Mouse (Mus musculus) embryonic facial prominence, embryonic 14.5 days (tissue): Measurements from ENCODE around the gene Zdhhc3. TPM values are rescaled to one million over a fixed set of nuclear protein-coding genes. Genes with fewer than 3 reads are reported as not detected.
A peak's percentile ranks its signal among the peaks of the same experiment; 100 is the strongest.

Experiments used
- ATAC-seq: fragments of 200-750 bp; cut with Nextera tagmentation; 2 replicates; pipeline ENCODE4 v1.8.0; 2017; ENCODE audit warnings: low read depth, moderate number of reproducible peaks, moderate TSS enrichment
- DNase-seq: peaks from one replicate; pipeline ENCODE4 v3.0.0-alpha.2; 2015; ENCODE audit warnings: low spot score
- H3K27ac ChIP-seq: fragments of 300-500 bp; sonication (generic); replicated peaks from 2 replicates; pipeline ENCODE4 v1.5.1; 2014; ENCODE audit warnings: low read depth, mild to moderate bottlenecking, low read length, moderate library complexity
- H3K27me3 ChIP-seq: fragments of 300-500 bp; sonication (generic); replicated peaks from 2 replicates; pipeline ENCODE4 v1.6.1; 2014; ENCODE audit warnings: low read length; ENCODE audit not compliant: control insufficient read depth, insufficient read depth
- H3K36me3 ChIP-seq: fragments of 300-500 bp; sonication (generic); 2 replicates; pipeline ENCODE4 v1.6.1; 2014; ENCODE audit warnings: low read length, mixed read lengths; ENCODE audit not compliant: control insufficient read depth, insufficient read depth
- H3K4me1 ChIP-seq: fragments of 300-500 bp; sonication (generic); 2 replicates; pipeline ENCODE4 v1.6.1; 2014; ENCODE audit warnings: antibody characterized with exemption, low read length; ENCODE audit not compliant: control insufficient read depth, insufficient read depth
- H3K4me2 ChIP-seq: fragments of 300-500 bp; sonication (generic); 2 replicates; pipeline ENCODE4 v1.6.1; 2014; ENCODE audit warnings: low read depth, mild to moderate bottlenecking, low read length, moderate library complexity, mixed read lengths
- H3K4me3 ChIP-seq: fragments of 300-500 bp; sonication (generic); 2 replicates; pipeline ENCODE4 v1.5.1; 2014; ENCODE audit warnings: low read depth, mild to moderate bottlenecking, low read length
- H3K9ac ChIP-seq: fragments of 300-500 bp; sonication (generic); 2 replicates; pipeline ENCODE4 v1.6.1; 2014; ENCODE audit warnings: low read depth, mild to moderate bottlenecking, low read length, moderate library complexity, mixed read lengths
- H3K9me3 ChIP-seq: fragments of 300-500 bp; sonication (generic); 2 replicates; pipeline ENCODE4 v1.6.1; 2016; ENCODE audit warnings: low read length; ENCODE audit not compliant: control insufficient read depth
- WGBS: fragments of 180-500 bp; shearing (Covaris S2); extraction: QIAGEN DNeasy Blood & Tissue Kit; methylation state at CpG from one replicate; pipeline ENCODE4 v1.1.7; 2014; 5-methylcytosine and 5-hydroxymethylcytosine counted together
- polyA plus RNA-seq: library from polyadenylated mRNA; unstranded; fragments of >200 nt; fragmentation: Nextera tagmentation; extraction: Ambion mirVana; gene quantifications from 2 replicates; pipeline ENCODE4 v1.2.1, GENCODE M21; 2014

The Zdhhc3 gene
- polyA plus RNA-seq, 1 experiment from 2014 or later: 51.2 TPM

GRCm38 (mm10) chr9:123060172-123060571 is 52.8 kb downstream of the Zdhhc3 start:
- Histone ChIP-seq H3K27me3 (no peaks in the 10 kb centered on the region), H3K4me1 (no peaks in the 10 kb centered on the region), H3K9me3 (no peaks in the 10 kb centered on the region), H3K36me3 (no peaks in the 10 kb centered on the region), H3K4me3 (no peak overlapping the region), H3K9ac (no peak overlapping the region), H3K4me2 (no peak overlapping the region), H3K27ac (no peak overlapping the region)
- WGBS: 81% methylated on average over 3 of the region's 3 CpGs
- ATAC-seq (no peak), DNase-seq (no peak)

DNA sequence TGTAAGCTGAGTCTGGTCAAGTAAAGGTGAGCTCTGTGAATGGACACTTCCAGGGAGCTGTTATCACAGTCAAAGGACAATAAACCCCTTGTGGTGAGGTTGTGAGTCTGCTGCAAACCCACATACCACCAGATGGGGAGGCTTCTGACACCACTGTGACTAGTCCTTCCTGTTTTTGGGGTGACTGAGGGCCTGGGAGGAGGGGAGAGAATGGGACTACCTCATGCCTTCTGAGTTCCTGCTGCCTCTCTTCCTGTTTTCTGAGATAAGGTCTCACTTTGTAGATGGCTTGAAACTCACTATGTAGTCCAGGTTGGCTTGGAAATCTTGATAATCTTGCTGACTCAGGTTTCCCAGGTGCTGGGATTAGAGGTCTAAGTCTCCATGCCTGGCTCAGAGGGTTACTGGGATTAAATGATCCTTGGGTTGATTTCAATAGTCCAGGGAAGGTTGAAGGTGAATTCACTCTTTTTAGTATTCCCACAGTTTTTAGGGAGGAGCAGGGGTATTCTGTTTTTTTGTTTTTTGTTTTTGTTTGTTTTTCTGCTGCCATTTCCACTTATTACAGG is 54.2 kb downstream of the Zdhhc3 start:
- no peaks in the 10 kb centered on the region for H3K4me1 ChIP-seq
- H3K4me3 ChIP-seq: no peak overlapping the region
- no peak overlapping the region for H3K9ac ChIP-seq
- ATAC-seq (no peak), DNase-seq (no peak)
- no peaks in the 10 kb centered on the region for H3K27me3 ChIP-seq
- no peaks in the 10 kb centered on the region for H3K36me3 ChIP-seq
- H3K9me3 ChIP-seq: no peaks in the 10 kb centered on the region
- H3K4me2 ChIP-seq: no peak overlapping the region
- no peak overlapping the region for H3K27ac ChIP-seq

DNA sequence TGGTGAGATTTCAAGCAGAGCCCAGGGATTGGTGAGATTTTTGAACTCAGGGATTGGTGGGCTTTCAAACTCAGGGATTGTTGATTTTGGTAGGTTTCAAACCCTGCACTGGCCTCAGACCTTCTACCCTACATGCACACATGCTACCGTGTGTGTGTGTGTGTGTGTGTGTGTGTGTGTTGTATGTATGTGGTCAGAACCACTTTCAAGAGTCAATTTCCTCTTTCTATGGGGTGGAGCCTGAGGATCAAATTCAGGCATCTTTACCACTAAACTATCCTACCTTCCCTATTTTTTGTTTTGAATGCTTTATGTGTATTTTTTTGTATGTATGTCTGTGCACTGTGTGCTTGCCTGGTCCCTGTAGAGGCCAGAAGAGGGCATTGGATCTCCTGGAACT is 65.3 kb downstream of the Zdhhc3 start:
- Histone ChIP-seq H3K27me3 (no peaks in the 10 kb centered on the region), H3K36me3 (no peaks in the 10 kb centered on the region), H3K4me1 (no peaks in the 10 kb centered on the region), H3K9me3 (no peaks in the 10 kb centered on the region), H3K4me3 (no peak overlapping the region), H3K9ac (no peak overlapping the region), H3K4me2 (no peak overlapping the region), H3K27ac (no peak overlapping the region)
- ATAC-seq (no peak), DNase-seq (no peak)
- 78% methylated on average over 1 of the region's 1 CpGs for WGBS

DNA sequence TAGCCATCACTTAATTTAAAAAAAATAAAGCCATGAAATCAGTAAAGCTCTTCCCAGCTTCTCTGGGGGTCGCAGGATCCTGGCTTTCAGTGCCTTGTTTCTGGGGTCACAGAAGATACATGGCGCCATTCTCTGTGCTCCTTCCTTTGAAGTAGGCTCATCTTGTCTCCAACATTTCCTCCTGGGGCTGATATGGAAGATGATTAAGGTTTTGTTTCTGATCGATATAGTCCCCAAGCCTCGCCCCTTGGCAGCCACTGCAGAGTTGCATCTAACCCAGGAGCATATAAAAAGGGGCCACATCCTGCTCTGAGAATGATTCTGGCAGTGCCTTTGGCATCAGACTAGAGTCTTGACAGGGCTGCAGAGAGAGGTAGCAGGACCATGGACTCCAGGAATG is 78.6 kb downstream of the Zdhhc3 start, which contains the start of gene Tgm4:
Gene Tgm4, plus strand, starts transcription at position 301 of the 400 bp plus-strand sequence.
- 83% methylated on average over 4 of the region's 4 CpGs for WGBS
- Histone ChIP-seq H3K27me3 (no peaks in the 10 kb centered on the region), H3K36me3 (no peaks in the 10 kb centered on the region), H3K4me3 (no peak within 1 kb of the TSS), H3K9me3 (no peaks in the 10 kb centered on the region), H3K27ac (no peak within 1 kb of the TSS), H3K4me1 (no peaks in the 10 kb centered on the region), H3K4me2 (no peak within 1 kb of the TSS), H3K9ac (no peak within 1 kb of the TSS)
- DNase-seq (no peak), ATAC-seq (no peak)

GRCm38 (mm10) chr9:123031496-123032246 is 81.3 kb downstream of the Zdhhc3 start:
- H3K9ac ChIP-seq: no peak overlapping the region
- no peaks in the 10 kb centered on the region for H3K36me3 ChIP-seq
- no peak overlapping the region for H3K27ac ChIP-seq
- no peak for ATAC-seq
- no peak overlapping the region for H3K4me3 ChIP-seq
- no peaks in the 10 kb centered on the region for H3K27me3 ChIP-seq
- DNase-seq: no peak
- no peak overlapping the region for H3K4me2 ChIP-seq
- no peaks in the 10 kb centered on the region for H3K9me3 ChIP-seq
- WGBS: 81% methylated on average over 13 of the region's 13 CpGs
- no peaks in the 10 kb centered on the region for H3K4me1 ChIP-seq

DNA sequence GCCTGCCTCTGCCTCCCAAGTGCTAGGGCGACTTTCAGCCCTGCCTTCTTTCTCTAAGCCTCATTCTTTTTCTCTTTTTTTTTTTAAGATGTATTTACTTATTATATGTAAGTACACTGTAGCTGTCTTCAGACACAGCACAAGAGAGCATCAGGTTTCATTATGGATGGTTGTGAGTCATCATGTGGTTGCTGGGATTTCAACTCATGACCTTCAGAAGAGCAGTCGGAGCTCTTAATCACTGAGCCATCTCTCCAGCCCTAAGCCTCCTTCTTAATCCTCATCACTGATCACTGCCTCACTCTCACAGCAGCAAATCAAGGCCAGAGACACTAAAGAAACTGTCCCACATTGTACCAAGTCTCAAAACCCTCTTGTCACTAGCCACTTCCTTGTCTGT is 88.8 kb downstream of the Zdhhc3 start:
- WGBS: 68% methylated on average over 2 of the region's 2 CpGs
- no peak overlapping the region for H3K4me3 ChIP-seq
- H3K4me2 ChIP-seq: no peak overlapping the region
- no peaks in the 10 kb centered on the region for H3K9me3 ChIP-seq
- no peak overlapping the region for H3K27ac ChIP-seq
- peaks cover 8% of the 10 kb centered on the region for H3K4me1 ChIP-seq
- ATAC-seq: no peak
- H3K36me3 ChIP-seq: no peaks in the 10 kb centered on the region
- H3K27me3 ChIP-seq: no peaks in the 10 kb centered on the region
- H3K9ac ChIP-seq: no peak overlapping the region
- DNase-seq: no peak

DNA sequence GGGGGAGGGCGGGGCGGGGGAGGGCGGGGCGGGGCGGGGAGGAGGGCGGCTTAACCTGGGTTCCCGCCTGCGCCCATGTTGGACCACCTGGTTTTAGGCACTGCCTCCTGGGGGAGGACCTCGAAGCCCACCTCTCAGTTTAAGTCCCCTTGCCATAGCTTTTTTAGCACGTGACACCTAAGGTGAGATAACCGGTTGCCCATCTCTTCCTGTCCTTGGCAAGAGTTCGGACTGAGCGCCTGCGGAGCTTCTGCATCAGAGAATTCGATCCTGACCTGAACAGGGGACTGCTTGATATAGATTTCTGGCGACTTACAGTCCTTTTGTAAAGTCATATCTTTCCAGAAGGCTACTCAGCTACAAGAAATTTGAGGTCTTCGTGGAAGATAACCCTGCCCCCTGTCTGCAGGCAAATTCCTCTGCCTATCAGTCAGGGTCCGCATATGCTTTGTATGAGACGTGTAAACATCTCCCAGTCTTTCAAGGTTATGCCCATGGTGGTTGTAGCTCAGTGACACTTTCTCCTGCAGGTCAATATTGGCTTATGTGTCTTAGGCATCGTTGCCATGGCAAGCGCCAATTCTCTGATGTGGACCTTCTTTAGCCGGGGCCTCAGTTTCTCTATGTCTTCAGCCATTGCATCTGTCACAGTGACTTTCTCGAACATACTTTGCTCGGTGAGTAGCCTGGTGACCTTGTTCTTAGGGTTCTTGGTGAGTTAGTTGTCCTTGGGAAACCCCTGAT is 91.2 kb downstream of the Zdhhc3 start:
- peak overlapping the region; percentile 85; the same call in 1 of the 2 replicates for H3K9ac ChIP-seq
- no peak overlapping the region for H3K27ac ChIP-seq
- peaks cover 8% of the 10 kb centered on the region for H3K4me1 ChIP-seq
- WGBS: 45% methylated on average over 16 of the region's 24 CpGs
- no peaks in the 10 kb centered on the region for H3K9me3 ChIP-seq
- peak overlapping the region; percentile 71 for H3K4me3 ChIP-seq
- H3K27me3 ChIP-seq: no peaks in the 10 kb centered on the region
- H3K4me2 ChIP-seq: peak overlapping the region; percentile 64
- H3K36me3 ChIP-seq: peaks cover 16% of the 10 kb centered on the region
- peak; percentile 46 for DNase-seq
- ATAC-seq: no peak

DNA sequence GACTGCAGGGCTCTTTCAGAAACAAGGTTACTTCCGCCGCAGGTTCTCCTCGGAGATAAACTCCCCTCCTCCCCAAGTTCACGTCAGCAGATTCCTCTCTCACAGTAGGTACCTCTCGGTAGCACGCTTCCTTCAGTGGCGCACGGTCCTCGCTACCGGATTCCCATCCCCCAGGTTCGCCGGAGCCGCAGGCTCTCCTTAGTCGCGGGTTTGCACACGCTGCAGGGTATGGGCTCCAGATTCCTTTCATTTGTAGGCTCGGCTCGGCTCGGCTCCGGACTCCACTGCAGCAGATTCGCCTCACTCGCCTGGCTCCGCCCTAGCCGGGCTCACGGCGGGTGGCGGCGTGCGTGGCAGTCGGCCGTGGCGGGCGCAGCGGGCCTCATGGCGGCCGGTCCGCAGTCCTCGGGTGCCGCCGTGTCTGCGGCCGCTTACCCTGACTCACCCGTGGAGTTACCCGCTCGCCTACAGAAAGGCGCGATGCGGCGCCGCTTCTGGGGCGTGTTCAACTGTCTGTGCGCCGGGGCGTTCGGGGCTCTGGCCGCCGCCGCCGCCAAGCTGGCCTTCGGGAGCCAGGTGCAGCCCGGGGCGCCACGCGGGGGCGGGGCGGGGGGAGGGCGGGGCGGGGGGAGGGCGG is 91.9 kb downstream of the Zdhhc3 start, which contains the start of gene Tmem42:
Gene Tmem42, plus strand, starts transcription at position 332 of the 637 bp plus-strand sequence.
- Histone ChIP-seq H3K9me3 (no peaks in the 10 kb centered on the region), H3K36me3 (peaks cover 23% of the 10 kb centered on the region), H3K4me3 (peak within 1 kb of the TSS; percentile 71), H3K4me2 (peak within 1 kb of the TSS; percentile 64), H3K27ac (peak within 1 kb of the TSS; percentile 94), H3K9ac (peak within 1 kb of the TSS; percentile 85), H3K27me3 (no peaks in the 10 kb centered on the region), H3K4me1 (peaks cover 8% of the 10 kb centered on the region)
- 0% methylated on average over 42 of the region's 69 CpGs for WGBS
- ATAC-seq: peak; percentile 99
- peak; percentile 96 for DNase-seq
